Mouse (Mus musculus) MN1 (cell line): ENCODE data around the gene Tctex1d2.
A peak's percentile ranks its signal among the peaks of the same experiment; 100 is the strongest.

Experiments used
- DNase-seq: peaks from one replicate; pipeline ENCODE4 v3.0.0-alpha.2; 2016; ENCODE audit warnings: low spot score

Gene Tctex1d2

GRCm38 (mm10) chr16:32419517-32420483 is at the start of gene Tctex1d2:
Tctex1d2 (plus strand) TSS chr16:32419702.
- peak; percentile 95 for DNase-seq

DNA sequence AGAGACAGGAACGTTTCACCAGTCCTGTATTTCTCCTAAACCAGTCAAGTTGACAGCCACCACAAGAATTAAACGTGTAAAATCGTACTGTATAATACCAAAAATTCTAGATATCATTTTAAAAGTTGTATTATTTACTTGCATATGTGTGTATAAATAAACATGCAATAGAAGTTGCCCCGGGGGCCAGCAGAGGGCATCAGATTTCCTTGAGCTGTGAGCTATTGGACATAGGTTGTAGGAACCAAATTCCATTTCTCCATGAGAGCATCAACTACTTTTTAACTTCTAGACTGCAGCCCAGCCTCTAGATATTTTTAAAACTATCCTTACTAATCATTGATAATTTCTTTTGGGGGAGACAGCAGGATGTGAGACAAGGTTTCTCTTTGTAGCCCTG is 48.2 kb upstream of the Tctex1d2 start:
- DNase-seq = peak; percentile 21

GRCm38 (mm10) chr16:32379575-32379974 is 39.9 kb upstream of the Tctex1d2 start:
- no peak for DNase-seq

GRCm38 (mm10) chr16:32382901-32383300 is 36.6 kb upstream of the Tctex1d2 start:
- DNase-seq = no peak

DNA sequence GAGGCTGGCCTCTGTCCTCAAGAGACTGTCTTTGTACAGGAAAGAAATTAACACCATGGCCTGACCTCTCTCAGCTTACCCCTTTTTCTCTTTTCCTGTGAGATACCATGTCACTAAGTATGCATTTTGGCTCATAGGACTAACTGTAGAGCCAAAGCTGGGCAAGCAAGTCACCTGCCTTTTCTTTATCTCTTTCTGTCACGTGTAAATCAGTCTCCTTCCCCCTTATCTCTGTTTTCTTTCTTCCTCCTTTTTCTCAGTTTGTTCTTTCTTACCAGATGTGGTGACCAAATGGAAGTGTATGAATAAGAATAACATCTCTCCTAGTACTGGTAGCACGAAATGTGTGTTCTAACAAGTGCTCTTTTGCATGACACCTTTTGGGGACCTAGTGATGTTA is 34.6 kb upstream of the Tctex1d2 start:
- no peak for DNase-seq

DNA sequence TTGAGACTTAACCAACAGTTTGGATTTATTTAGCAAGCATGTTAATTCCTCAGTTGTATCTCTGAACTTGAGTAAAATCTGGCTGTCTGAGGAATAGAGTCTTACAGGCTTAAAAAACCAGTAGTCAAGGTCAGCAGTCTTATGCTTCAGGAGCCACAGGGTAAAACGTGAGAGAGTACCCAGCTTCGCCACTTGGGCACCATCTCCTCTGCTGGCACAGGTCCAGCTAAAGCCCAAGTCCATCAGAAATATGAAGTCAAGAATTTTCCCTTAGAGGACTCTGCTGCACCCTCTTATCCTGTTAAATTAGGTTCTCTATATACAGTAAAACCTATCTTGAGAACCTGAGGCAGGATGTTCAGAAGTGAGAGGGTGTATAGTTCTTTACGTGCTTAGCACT is 32.7 kb upstream of the Tctex1d2 start:
- DNase-seq = peak; percentile 6

DNA sequence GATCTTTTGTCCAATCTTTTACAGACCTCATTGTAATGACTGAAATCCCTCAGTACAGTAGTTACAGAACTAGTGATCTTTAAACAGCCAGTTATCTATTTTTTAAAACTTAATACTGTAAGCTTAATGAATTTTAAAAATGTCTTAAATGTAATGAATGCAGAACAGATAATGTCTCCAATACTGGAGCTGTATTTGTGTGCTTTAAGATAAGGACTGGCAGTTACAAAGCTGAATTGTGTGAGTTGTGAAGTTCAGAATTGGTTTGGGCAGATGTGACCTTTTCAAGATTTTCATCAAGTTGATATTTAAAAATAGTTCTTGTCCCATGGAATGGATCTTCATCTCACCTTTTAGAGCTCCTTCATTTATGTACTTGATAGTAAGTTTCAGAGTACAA is 30.5 kb upstream of the Tctex1d2 start:
- no peak for DNase-seq

- DNase-seq = no peak
Observed at GRCm38 (mm10) chr16:32389841-32390240, 29.7 kb upstream of the Tctex1d2 start.

DNA sequence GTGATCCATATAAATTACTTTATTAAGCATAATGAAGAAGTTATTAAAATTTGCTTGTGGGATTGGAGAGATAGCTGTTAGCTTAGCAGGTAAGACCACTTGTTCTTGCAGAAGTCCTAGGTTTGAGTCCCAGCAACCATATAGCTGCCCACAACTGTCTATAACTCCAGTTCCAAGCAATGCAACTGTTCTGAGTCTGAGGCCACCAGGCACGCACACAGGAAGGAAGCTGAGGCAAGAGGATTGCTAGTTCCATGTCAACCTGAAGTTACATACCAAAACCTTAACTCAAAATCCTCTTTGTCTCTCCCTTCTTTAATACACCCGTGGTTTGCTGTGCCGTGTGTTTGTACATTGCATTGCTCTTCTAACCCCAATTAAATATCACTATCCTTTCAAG is 28.6 kb upstream of the Tctex1d2 start:
- no peak for DNase-seq

DNA sequence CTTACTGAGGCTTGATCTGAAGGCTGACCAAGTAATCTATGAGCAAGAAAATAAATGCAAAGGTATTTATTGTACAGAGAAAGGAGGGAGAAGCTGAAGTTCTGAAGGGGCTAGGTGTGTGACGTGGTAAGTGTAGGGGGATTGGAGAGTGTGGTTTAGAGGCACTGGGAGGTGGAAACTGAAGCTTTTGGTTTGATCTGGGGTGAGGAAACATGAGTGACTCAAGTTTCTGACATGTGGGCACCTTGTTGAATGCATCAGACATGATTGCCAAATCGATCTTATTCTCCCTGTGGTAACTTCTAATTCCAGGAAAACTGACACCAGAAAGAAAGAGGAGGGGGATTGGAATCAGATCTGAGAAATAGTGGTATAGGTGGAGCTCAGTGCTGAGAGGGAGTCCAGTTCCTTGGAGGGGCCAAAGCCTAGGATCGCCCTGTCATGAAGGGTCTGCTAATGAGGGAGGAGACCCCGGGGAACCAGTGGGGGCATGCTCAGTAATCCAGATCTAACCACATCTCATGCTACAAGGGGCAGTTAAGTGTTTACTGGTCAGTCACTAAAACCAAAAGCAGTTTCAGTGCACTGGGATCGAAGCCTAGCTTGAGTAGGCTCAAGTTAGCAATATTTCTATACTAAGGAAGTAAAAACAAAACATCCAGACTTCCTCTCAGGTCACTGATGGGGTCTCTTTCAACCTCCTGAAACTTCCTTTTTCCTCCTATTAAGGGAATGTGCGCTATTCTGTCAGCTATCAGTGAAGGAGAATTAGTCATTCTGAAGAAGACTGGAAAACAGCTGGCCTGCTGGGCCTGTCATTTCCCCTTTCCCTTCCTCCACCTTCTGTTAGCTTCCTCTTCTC is 23.6 kb upstream of the Tctex1d2 start:
- DNase-seq = no peak

- DNase-seq = no peak
Observed at GRCm38 (mm10) chr16:32396541-32396835, 23.0 kb upstream of the Tctex1d2 start.

DNA sequence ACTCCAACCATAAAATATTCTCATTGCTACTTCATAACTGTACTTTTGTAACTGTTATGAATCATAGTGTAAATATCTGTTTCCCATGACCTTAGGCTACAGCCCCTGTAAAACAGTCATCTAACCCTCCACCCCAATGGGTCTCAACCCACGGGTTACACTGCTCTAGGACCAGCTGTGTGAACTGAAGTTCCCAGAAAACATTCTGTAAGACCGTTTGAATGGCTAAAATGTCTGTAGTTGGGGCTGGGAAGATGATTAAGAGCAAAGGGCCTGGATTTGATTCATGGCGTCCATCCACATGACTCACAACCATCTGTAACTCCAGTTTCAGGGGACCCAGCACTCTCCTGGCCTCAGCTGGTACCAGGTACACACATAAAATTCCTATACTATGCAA is 21.3 kb upstream of the Tctex1d2 start:
- no peak for DNase-seq

- no peak for DNase-seq
Observed at GRCm38 (mm10) chr16:32400267-32400666, 19.2 kb upstream of the Tctex1d2 start, which contains the start of gene Tm4sf19. Tm4sf19 (plus strand) TSS chr16:32400506.

DNA sequence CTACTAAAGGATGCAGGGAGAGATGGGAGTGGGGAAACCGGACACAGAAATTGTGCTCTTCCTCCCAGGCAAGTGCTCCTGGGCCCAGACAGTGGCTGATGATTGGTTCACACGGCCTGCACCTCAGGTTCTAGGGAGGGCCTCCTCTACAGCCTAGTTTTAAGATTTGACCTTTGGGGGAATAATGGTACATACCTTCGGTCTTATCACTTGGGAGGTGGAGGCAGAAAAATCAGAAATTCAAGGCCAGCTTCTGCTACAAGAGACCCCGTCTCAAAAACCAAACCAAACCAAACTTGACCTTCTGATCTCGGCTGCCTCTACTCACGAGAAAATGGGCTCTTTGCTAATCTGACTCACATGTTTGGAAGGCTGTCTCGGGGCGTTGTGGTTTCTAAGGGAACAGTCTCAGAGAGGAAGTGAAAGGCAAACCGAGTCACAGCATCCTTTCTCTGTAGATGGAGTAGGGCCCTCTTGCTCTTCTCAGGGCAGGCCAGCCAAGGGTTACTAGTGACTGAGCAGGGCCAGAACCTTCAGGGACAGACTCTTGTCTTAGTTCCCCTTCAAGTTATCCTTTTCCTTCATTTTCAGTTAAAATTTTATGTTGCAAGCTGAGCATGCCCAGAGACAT is 18.1 kb upstream of the Tctex1d2 start:
- DNase-seq = no peak

DNA sequence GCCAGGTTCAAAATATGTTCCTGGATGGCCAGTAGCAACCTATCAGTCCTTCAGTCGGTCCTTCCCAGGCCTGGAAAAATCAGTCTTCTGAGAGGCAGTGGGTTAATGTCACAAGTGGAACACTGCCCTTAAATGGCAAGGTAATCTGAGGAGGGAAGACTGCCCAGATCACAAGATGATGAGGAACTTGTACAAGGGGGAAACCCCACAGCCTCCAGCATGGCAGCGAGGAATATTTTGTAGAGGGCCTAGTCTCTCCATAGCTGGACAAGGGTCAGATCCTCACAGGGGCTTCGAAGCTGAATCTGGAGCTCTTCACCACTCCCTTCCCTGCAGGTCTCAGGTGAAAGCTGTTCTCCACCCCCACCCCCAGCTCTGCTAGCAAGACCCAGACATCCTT is 16.7 kb upstream of the Tctex1d2 start:
- DNase-seq = no peak

GRCm38 (mm10) chr16:32405716-32406115 is 13.8 kb upstream of the Tctex1d2 start:
- no peak for DNase-seq

DNA sequence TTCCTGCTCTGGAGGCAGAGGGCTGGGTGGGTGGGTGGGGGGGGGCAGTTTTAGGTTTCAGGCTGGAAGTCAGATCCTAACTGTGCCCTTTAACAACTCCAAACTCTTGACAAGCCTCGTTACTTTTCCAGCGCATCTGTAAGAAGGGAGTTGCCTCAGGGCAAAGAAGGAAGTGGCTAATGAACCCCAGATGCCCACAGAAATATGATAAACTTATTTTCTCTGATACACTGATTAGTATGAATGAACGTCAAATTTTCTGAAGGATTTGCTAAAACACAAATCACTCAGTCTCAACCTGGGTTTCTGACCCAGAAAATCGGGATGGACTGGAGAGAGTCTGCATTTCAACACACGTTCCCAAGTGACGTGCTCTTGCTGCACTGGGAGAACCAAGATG is 12.8 kb upstream of the Tctex1d2 start:
- DNase-seq = no peak

- no peak for DNase-seq
Observed at GRCm38 (mm10) chr16:32407730-32408129, 11.8 kb upstream of the Tctex1d2 start.

GRCm38 (mm10) chr16:32417457-32417856 is 2.0 kb upstream of the Tctex1d2 start:
- DNase-seq = no peak

DNA sequence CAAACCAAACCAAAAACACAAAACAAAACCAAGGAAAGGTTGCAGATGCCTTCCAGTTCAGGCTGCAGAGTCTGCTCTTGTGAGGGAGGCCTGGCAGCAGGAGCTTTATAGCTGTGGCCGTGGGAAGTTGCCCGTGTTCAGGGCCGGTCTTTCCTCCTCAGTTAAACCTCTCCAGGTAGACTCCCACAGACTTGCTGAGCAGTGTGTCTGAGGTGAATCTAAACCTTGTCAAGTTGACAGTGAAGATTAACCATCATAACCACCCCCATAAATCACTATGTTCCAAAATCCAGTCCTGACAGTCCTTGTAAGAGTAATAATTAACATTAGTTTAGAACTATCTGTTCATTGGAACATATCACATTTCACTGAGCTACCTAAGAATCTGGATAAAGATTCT is 8.0 kb downstream of the Tctex1d2 start:
- no peak for DNase-seq

GRCm38 (mm10) chr16:32430474-32431046 is 11.1 kb downstream of the Tctex1d2 start, which contains the start of gene Pcyt1a:
Pcyt1a (plus strand) TSS chr16:32430921.
- peak; percentile 91 for DNase-seq

- DNase-seq = no peak
Observed at GRCm38 (mm10) chr16:32431047-32431591, 11.6 kb downstream of the Tctex1d2 start.
